Mouse (Mus musculus): Measurements from ENCODE around the gene Nedd9.

The Nedd9 gene

GRCm38 (mm10) chr13:41457030-41457797, 29.9 kb downstream of the Nedd9 start:
- DNase-seq (ENCODE audit: low read depth in 1 of 2, low spot score in 2 of 2): no peak

- no peak for DNase-seq (ENCODE audit: low read depth in 1 of 2, low spot score in 2 of 2)
Observed at GRCm38 (mm10) chr13:41456292-41457029, 30.7 kb downstream of the Nedd9 start.

- DNase-seq (ENCODE audit: low read depth in 1 of 2, low spot score in 2 of 2): no peak
Observed at GRCm38 (mm10) chr13:41453227-41454193, 33.7 kb downstream of the Nedd9 start.

- DNase-seq (ENCODE audit: low read depth in 1 of 2, low spot score in 2 of 2): no peak
Observed at GRCm38 (mm10) chr13:41450821-41451220, 36.3 kb downstream of the Nedd9 start.

GRCm38 (mm10) chr13:41449211-41449610, 38.0 kb downstream of the Nedd9 start:
- DNase-seq (ENCODE audit: low read depth in 1 of 2, low spot score in 2 of 2): no peak

GRCm38 (mm10) chr13:41447209-41447608, 40.0 kb downstream of the Nedd9 start:
- no peak for DNase-seq (ENCODE audit: low read depth in 1 of 2, low spot score in 2 of 2)

- DNase-seq (ENCODE audit: low read depth in 1 of 2, low spot score in 2 of 2): no peak
Observed at GRCm38 (mm10) chr13:41446591-41446990, 40.6 kb downstream of the Nedd9 start.

GRCm38 (mm10) chr13:41445067-41445808, 41.9 kb downstream of the Nedd9 start:
- DNase-seq (ENCODE audit: low read depth in 1 of 2, low spot score in 2 of 2): no peak

- DNase-seq (ENCODE audit: low read depth in 1 of 2, low spot score in 2 of 2): no peak
Observed at GRCm38 (mm10) chr13:41444230-41444629, 42.9 kb downstream of the Nedd9 start.

- DNase-seq (ENCODE audit: low read depth in 1 of 2, low spot score in 2 of 2): no peak
Observed at GRCm38 (mm10) chr13:41442145-41442544, 45.0 kb downstream of the Nedd9 start.

- DNase-seq (ENCODE audit: low read depth in 1 of 2, low spot score in 2 of 2): no peak
Observed at GRCm38 (mm10) chr13:41440205-41440604, 47.0 kb downstream of the Nedd9 start.

- DNase-seq (ENCODE audit: low read depth in 1 of 2, low spot score in 2 of 2): peak in 1 of 2 experiments; percentile 9
Observed at GRCm38 (mm10) chr13:41437390-41437789, 49.8 kb downstream of the Nedd9 start.

- no peak for DNase-seq (ENCODE audit: low read depth in 1 of 2, low spot score in 2 of 2)
Observed at GRCm38 (mm10) chr13:41436731-41437130, 50.4 kb downstream of the Nedd9 start.

- no peak for DNase-seq (ENCODE audit: low read depth in 1 of 2, low spot score in 2 of 2)
Observed at GRCm38 (mm10) chr13:41433201-41433600, 54.0 kb downstream of the Nedd9 start.

- no peak for DNase-seq (ENCODE audit: low read depth in 1 of 2, low spot score in 2 of 2)
Observed at GRCm38 (mm10) chr13:41431795-41432194, 55.4 kb downstream of the Nedd9 start.

- DNase-seq (ENCODE audit: low read depth in 1 of 2, low spot score in 2 of 2): no peak
Observed at GRCm38 (mm10) chr13:41427046-41427445, 60.1 kb downstream of the Nedd9 start.

GRCm38 (mm10) chr13:41423463-41424074, 63.6 kb downstream of the Nedd9 start:
- no peak for DNase-seq (ENCODE audit: low read depth in 1 of 2, low spot score in 2 of 2)

GRCm38 (mm10) chr13:41422581-41422980, 64.6 kb downstream of the Nedd9 start:
- no peak for DNase-seq (ENCODE audit: low read depth in 1 of 2, low spot score in 2 of 2)

- DNase-seq (ENCODE audit: low read depth in 1 of 2, low spot score in 2 of 2): no peak
Observed at GRCm38 (mm10) chr13:41420376-41420775, 66.8 kb downstream of the Nedd9 start.

- no peak for DNase-seq (ENCODE audit: low read depth in 1 of 2, low spot score in 2 of 2)
Observed at GRCm38 (mm10) chr13:41418198-41418869, 68.8 kb downstream of the Nedd9 start.
